Mouse (Mus musculus) heart, embryonic 11.5 days (tissue): ENCODE results near the gene Atp6v0e. TPM values are rescaled to one million over a fixed set of nuclear protein-coding genes. Genes with fewer than 3 reads are reported as not detected.

Experiments
- ATAC-seq: fragments of 200-750 bp; cut with Nextera tagmentation; replicated peaks from 2 replicates; pipeline ENCODE4 v1.8.0; 2017; ENCODE audit warnings: moderate library complexity; ENCODE audit not compliant: insufficient number of reproducible peaks, low FRiP score, low TSS enrichment
- H3K27ac ChIP-seq: fragments of 300-500 bp; sonication (generic); 2 replicates; pipeline ENCODE4 v1.5.1; 2014; ENCODE audit warnings: mild to moderate bottlenecking, low read depth, low read length
- H3K27me3 ChIP-seq: fragments of 300-500 bp; sonication (generic); 2 replicates; pipeline ENCODE4 v1.6.1; 2014; ENCODE audit warnings: mild to moderate bottlenecking, low read length, mixed read lengths; ENCODE audit not compliant: control insufficient read depth, insufficient read depth
- H3K36me3 ChIP-seq: fragments of 300-500 bp; sonication (generic); 2 replicates; pipeline ENCODE4 v1.6.1; 2014; ENCODE audit warnings: mild to moderate bottlenecking, low read length, moderate library complexity, mixed read lengths; ENCODE audit not compliant: control insufficient read depth, insufficient read depth
- H3K4me1 ChIP-seq: fragments of 300-500 bp; sonication (generic); 2 replicates; pipeline ENCODE4 v1.6.1; 2014; ENCODE audit warnings: low read length; ENCODE audit not compliant: control insufficient read depth, insufficient read depth
- H3K4me2 ChIP-seq: fragments of 300-500 bp; sonication (generic); 2 replicates; pipeline ENCODE4 v1.6.1; 2014; ENCODE audit warnings: mild to moderate bottlenecking, moderate library complexity
- H3K4me3 ChIP-seq: fragments of 300-500 bp; sonication (generic); 2 replicates; pipeline ENCODE4 v1.5.1; 2014; ENCODE audit warnings: low read depth, low read length
- H3K9ac ChIP-seq: fragments of 300-500 bp; sonication (generic); 2 replicates; pipeline ENCODE4 v1.6.1; 2014; ENCODE audit warnings: mild to moderate bottlenecking, low read depth, low read length, moderate library complexity
- H3K9me3 ChIP-seq: fragments of 300-500 bp; sonication (generic); replicated peaks from 2 replicates; pipeline ENCODE4 v1.6.1; 2016; ENCODE audit warnings: low read length; ENCODE audit not compliant: control insufficient read depth
- WGBS: fragments of 180-500 bp; shearing (Covaris S2); extraction: QIAGEN DNeasy Blood & Tissue Kit; methylation state at CpG from one replicate; pipeline ENCODE4 v1.1.7; 2014; ENCODE audit not compliant: insufficient replicate concordance; 5-methylcytosine and 5-hydroxymethylcytosine counted together
- polyA plus RNA-seq: library from polyadenylated mRNA; unstranded; fragments of >200 nt; fragmentation: Nextera tagmentation; extraction: Ambion mirVana; gene quantifications from 2 replicates; pipeline ENCODE4 v1.2.1, GENCODE M21; 2014

The Atp6v0e gene
- polyA plus RNA-seq, 1 experiment from 2014 or later, result 189 TPM

GRCm38 (mm10) chr17:26710049-26710448, 47.0 kb downstream of the Atp6v0e start:
- whole genome bisulfite sequencing, result 29% methylated on average over 6 of the region's 6 CpGs
- Histone ChIP-seq H3K4me3 (no peak overlapping the region), H3K27ac (peak overlapping the region; percentile 24; the same call in 1 of the 2 replicates), H3K9me3 (no peaks in the 10 kb centered on the region), H3K4me1 (peaks cover 24% of the 10 kb centered on the region), H3K9ac (no peak overlapping the region), H3K36me3 (no peaks in the 10 kb centered on the region), H3K4me2 (0 out of 2 replicates have a peak overlapping the region, but pooled peaks have one; percentile 6), H3K27me3 (no peaks in the 10 kb centered on the region)
- ATAC-seq, result no peak

- Histone ChIP-seq H3K36me3 (no peaks in the 10 kb centered on the region), H3K27ac (peak within 1 kb of the TSS; percentile 90), H3K4me2 (peak within 1 kb of the TSS; percentile 72), H3K9me3 (no peaks in the 10 kb centered on the region), H3K9ac (peak within 1 kb of the TSS; percentile 83), H3K4me3 (peak within 1 kb of the TSS; percentile 96), H3K4me1 (peaks cover 9% of the 10 kb centered on the region), H3K27me3 (no peaks in the 10 kb centered on the region)
- under 1% methylated on average over 41 of the region's 41 CpGs for WGBS
- ATAC-seq, result peak; percentile 88
Measured at GRCm38 (mm10) chr17:26715271-26715758, 52.3 kb downstream of the Atp6v0e start, which contains the start of gene Crebrf. Gene Crebrf (plus strand): TSS chr17:26715650.

GRCm38 (mm10) chr17:26715916-26716717, 53.1 kb downstream of the Atp6v0e start:
- Histone ChIP-seq H3K36me3 (no peaks in the 10 kb centered on the region), H3K4me3 (peak overlapping the region; percentile 96), H3K4me1 (0 out of 2 replicates have a peak, but pooled peaks cover 2% of the 10 kb centered on the region), H3K9ac (peak overlapping the region; percentile 83), H3K27me3 (no peaks in the 10 kb centered on the region), H3K27ac (peak overlapping the region; percentile 90), H3K4me2 (peak overlapping the region; percentile 72), H3K9me3 (no peaks in the 10 kb centered on the region)
- WGBS, result under 1% methylated on average over 60 of the region's 75 CpGs
- peak; percentile 99 for ATAC-seq

- no peak for ATAC-seq
Measured at GRCm38 (mm10) chr17:26717868-26718267, 54.8 kb downstream of the Atp6v0e start.

GRCm38 (mm10) chr17:26719405-26719804, 56.4 kb downstream of the Atp6v0e start:
- 0 out of 2 replicates have a peak, but pooled peaks cover 2% of the 10 kb centered on the region for H3K4me1 ChIP-seq
- ATAC-seq, result no peak
- H3K4me3 ChIP-seq, result no peak overlapping the region
- no peak overlapping the region for H3K9ac ChIP-seq
- no peak overlapping the region for H3K4me2 ChIP-seq
- no peaks in the 10 kb centered on the region for H3K36me3 ChIP-seq
- H3K27ac ChIP-seq, result no peak overlapping the region
- H3K27me3 ChIP-seq, result no peaks in the 10 kb centered on the region
- no peaks in the 10 kb centered on the region for H3K9me3 ChIP-seq

More at GRCm38 (mm10) chr17:26717868-26718267, 54.8 kb downstream of the Atp6v0e start:
- H3K9me3 ChIP-seq, result no peaks in the 10 kb centered on the region
- WGBS, result 60% methylated on average over 2 of the region's 2 CpGs
- H3K4me3 ChIP-seq, result no peak overlapping the region
- H3K4me1 ChIP-seq, result 0 out of 2 replicates have a peak, but pooled peaks cover 2% of the 10 kb centered on the region
- H3K4me2 ChIP-seq, result no peak overlapping the region
- H3K36me3 ChIP-seq, result no peaks in the 10 kb centered on the region
- H3K9ac ChIP-seq, result no peak overlapping the region
- no peaks in the 10 kb centered on the region for H3K27me3 ChIP-seq
- H3K27ac ChIP-seq, result no peak overlapping the region

- WGBS, result 48% methylated on average over 2 of the region's 2 CpGs
Measured at GRCm38 (mm10) chr17:26721802-26722201, 58.8 kb downstream of the Atp6v0e start.

GRCm38 (mm10) chr17:26724790-26725189, 61.8 kb downstream of the Atp6v0e start:
- H3K36me3 ChIP-seq, result no peaks in the 10 kb centered on the region
- H3K4me3 ChIP-seq, result no peak overlapping the region
- H3K27me3 ChIP-seq, result no peaks in the 10 kb centered on the region
- no peak overlapping the region for H3K27ac ChIP-seq
- ATAC-seq, result no peak
- 50% methylated on average over 1 of the region's 1 CpGs for WGBS
- H3K4me1 ChIP-seq, result no peaks in the 10 kb centered on the region; the same call in 1 of the 2 replicates
- no peaks in the 10 kb centered on the region for H3K9me3 ChIP-seq
- no peak overlapping the region for H3K9ac ChIP-seq
- H3K4me2 ChIP-seq, result no peak overlapping the region

More at GRCm38 (mm10) chr17:26721802-26722201, 58.8 kb downstream of the Atp6v0e start:
- Histone ChIP-seq H3K36me3 (no peaks in the 10 kb centered on the region), H3K27ac (no peak overlapping the region), H3K4me1 (no peaks in the 10 kb centered on the region; the same call in 1 of the 2 replicates), H3K27me3 (no peaks in the 10 kb centered on the region), H3K9me3 (no peaks in the 10 kb centered on the region), H3K4me3 (no peak overlapping the region), H3K4me2 (no peak overlapping the region), H3K9ac (no peak overlapping the region)
- no peak for ATAC-seq

GRCm38 (mm10) chr17:26726674-26727073, 63.6 kb downstream of the Atp6v0e start:
- Histone ChIP-seq H3K4me3 (no peak overlapping the region), H3K9ac (no peak overlapping the region), H3K4me1 (no peaks in the 10 kb centered on the region; the same call in 1 of the 2 replicates), H3K36me3 (no peaks in the 10 kb centered on the region), H3K27me3 (no peaks in the 10 kb centered on the region), H3K27ac (no peak overlapping the region), H3K4me2 (no peak overlapping the region), H3K9me3 (no peaks in the 10 kb centered on the region)
- 59% methylated on average over 1 of the region's 1 CpGs for WGBS
- ATAC-seq, result no peak
